Mouse (Mus musculus) myocyte (in vitro differentiated cells): Measurements from ENCODE around the gene Lelp1.

Experiments used
- E2F4 ChIP-seq: IDR thresholded peaks from one replicate; pipeline ENCODE4 v1.6.1; 2011; ENCODE audit warnings: mild to moderate bottlenecking, control low read depth, moderate library complexity; ENCODE audit not compliant: insufficient read depth
- MYOD1 ChIP-seq, 3 experiments: IDR thresholded peaks; one replicate each; pipeline ENCODE4 v1.6.1; 2011; ENCODE audit warnings: control low read depth in 2 of 3, low read depth in 2 of 3, mild to moderate bottlenecking in 2 of 3, moderate library complexity in 1 of 3; ENCODE audit not compliant: insufficient read length in 2 of 3, control insufficient read depth in 1 of 3
- POLR2A ChIP-seq: IDR thresholded peaks from one replicate; pipeline ENCODE4 v1.6.1; 2011; ENCODE audit warnings: low read depth, mild to moderate bottlenecking, control low read depth, moderate library complexity; ENCODE audit not compliant: insufficient read length
- REST ChIP-seq: IDR thresholded peaks from one replicate; pipeline ENCODE4 v1.6.1; 2011; ENCODE audit warnings: mild to moderate bottlenecking, control low read depth, moderate library complexity; ENCODE audit not compliant: insufficient read depth, insufficient read length

DNA sequence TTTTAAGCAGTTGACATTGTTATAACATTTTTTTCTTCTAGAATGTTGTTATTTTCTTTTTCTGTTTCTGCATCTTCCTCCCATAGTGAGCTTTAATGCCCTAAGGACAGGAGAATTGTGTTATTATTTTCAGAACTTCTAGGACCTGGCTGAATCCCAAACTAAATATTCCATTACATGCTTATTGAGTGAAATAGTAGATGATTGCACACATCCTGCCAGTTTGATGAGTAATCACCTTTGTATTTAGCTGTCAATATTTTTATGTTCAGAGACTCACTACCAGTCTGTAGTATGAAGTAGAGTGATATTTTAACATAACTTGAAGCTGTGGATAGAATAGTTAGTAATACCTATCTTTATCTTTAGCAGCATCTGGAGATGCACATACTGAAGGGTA lies 31.0 kb downstream of the Lelp1 start:
- TF ChIP-seq POLR2A (no peak), MYOD1 (IDR thresholded peaks at IDR 0.05; ENCODE audit: control insufficient read depth in 1 of 3, insufficient read length in 2 of 3, low read depth in 2 of 3) (no peak), REST (no peak), E2F4 (no peak)
